Mouse (Mus musculus): ENCODE measurements around the gene Lrrn3.

Lrrn3 gene

GRCm38 (mm10) chr12:41486331-41486730 lies at the start of gene Lrrn3:
Gene Lrrn3, minus strand, starts transcription at chr12:41486431.
- DNase-seq: no peak

DNA sequence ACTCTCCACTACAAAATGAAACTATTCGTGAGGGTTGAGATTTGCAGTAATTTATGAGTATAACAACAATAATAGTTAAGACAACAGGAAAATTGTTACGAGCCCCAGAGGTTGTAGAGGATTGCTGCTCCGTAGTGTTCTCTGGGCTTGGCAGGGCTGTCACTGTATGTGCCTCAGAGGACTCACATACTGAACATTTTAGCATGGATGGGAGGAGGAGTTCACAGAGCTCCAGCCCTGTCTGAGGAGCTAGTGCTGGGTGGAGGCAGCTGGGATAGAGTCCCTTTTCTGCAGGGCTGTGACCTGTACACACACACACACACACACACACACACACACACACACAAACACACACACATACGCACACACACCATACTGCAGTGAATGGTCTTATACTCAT lies 42.2 kb upstream of the Lrrn3 start:
- DNase-seq: no peak

DNA sequence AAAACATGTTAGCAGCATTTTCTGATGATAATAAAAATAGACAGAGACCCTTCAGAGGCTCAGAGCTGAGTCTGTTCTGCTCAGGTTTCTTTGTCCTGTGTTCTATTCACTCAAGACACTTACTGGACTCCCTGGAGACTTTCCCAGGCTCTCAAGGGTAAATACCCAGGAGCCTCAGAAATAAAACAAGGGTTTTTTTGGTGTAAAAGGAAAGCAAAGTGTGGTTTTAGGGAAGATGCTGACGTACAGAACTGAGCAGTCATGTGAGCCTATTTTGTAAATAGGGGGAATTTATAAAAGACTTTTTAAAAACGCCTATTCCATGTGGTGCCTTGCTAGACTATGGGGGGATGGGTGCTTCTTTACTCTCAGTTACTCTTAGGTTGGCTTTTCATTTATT lies 40.5 kb upstream of the Lrrn3 start:
- DNase-seq: no peak

- DNase-seq: no peak
Observed at GRCm38 (mm10) chr12:41521671-41522070, 35.4 kb upstream of the Lrrn3 start.

DNA sequence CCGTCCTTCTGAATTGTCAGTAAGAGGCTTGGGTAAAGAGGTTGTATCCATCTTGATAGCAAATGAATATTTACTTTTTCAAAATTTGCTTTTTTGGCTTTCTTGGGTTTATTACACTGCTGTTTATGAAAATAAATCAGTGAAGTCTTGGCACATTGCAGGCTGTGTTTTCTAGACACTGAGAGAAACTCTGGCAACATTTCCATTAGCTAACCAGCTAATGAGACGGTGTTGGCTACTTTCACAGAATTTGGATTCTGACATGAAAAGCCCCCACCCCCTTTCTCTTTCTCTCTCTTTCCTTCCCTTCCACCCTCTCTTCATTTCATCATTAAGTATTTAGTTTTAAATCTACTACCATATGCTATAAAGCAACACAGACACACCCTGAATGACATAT lies 34.1 kb upstream of the Lrrn3 start:
- no peak for DNase-seq

- DNase-seq: no peak
Observed at GRCm38 (mm10) chr12:41518897-41519296, 32.7 kb upstream of the Lrrn3 start.

DNA sequence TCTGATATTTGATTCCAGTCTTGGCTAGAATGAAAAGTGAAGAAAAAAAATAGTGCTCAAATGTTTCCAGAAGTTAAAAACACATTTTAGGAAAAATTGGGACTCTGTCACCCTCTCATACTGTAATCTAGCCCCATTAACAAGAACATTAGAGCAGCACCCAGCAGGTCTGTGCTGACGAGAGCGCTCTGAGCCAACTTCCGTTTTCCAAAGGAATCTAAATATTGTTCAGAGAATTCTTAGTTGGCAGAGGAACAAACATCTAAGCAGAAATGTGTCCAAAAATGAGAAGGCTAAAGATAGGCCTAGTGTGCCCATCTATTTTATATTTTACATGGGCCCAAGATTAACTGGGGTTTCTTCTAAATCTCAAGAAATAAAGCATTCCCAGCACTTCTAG lies 24.4 kb upstream of the Lrrn3 start:
- DNase-seq: no peak

GRCm38 (mm10) chr12:41508610-41509009 lies 22.4 kb upstream of the Lrrn3 start:
- no peak for DNase-seq

GRCm38 (mm10) chr12:41500049-41500820 lies 14.0 kb upstream of the Lrrn3 start:
- DNase-seq: no peak

GRCm38 (mm10) chr12:41494620-41495019 lies 8.4 kb upstream of the Lrrn3 start:
- DNase-seq: peak; percentile 46

GRCm38 (mm10) chr12:41487005-41487404 lies 774 bp upstream of the Lrrn3 start:
- DNase-seq: peak; percentile 79

DNA sequence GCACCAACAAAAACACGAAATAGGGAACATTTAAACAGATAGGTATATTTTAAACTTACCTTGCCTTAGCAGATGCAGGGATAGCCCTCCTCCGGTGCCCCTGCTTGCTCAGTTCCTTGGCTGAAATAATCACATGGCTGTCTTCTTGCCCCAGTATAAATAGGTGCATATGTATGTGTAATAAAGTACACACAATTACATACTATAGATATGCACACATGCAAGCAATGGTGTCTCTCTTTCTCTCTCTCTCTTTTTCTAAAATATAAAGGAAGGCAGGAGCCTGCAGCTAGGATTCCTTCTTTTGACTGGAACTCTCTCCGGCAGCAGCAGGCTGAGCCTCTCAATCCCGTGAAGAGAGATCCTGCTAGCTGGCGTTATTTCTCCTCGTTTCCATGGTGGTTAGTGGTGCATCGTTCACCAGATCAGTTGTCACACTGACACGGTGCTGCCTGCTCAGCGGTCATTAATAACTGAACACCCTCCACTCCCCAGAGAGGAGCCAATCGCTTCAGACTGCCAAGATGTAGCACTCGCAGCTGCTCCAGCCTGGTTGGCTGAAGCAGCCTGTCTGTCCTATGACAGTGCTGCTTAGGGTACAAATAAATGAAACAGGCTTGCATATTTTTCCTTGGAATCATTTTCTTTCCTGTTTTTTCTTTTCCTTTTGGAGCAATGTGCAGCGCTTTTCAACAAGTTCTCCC lies 567 bp downstream of the Lrrn3 start:
- peak; percentile 72 for DNase-seq

DNA sequence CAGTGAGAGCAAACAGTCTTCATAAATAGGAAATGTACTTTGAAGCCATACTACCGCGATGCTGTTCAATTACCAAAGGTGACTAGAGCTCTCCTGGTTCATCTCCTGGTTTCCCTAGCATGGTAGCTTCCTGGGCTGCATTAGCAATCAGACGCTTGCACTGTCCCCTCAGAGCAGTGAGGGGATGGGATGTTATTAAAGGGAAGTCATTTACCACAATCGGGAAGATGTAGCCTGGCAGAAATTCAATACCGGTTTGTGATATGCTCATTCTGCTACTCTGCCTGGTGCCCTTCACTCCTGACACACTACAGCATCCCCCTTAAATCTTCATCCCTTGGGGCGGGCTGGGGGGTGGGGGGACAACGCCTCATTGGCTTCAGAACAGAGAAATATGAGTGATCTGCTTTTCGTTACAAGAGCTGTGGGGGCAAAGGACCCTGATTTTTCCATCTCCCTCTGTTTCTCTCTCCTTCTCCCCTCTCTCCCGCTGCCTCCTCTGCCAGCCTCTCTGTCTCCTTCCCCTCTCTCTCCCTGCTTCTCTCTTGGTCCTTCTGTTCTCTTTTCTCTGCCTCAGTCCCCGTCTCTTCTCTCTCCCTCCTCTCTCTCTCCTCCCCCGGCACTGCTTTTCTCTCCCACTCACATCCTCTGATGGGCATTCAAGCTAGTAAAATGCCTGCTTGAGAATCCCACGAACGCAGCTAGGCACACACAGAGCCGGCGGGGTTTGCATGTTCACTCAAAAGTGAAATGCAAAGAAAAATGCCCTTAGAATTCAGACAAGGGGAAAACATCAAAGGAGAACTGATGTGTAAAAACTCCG lies 1.3 kb downstream of the Lrrn3 start:
- peak; percentile 46 for DNase-seq

DNA sequence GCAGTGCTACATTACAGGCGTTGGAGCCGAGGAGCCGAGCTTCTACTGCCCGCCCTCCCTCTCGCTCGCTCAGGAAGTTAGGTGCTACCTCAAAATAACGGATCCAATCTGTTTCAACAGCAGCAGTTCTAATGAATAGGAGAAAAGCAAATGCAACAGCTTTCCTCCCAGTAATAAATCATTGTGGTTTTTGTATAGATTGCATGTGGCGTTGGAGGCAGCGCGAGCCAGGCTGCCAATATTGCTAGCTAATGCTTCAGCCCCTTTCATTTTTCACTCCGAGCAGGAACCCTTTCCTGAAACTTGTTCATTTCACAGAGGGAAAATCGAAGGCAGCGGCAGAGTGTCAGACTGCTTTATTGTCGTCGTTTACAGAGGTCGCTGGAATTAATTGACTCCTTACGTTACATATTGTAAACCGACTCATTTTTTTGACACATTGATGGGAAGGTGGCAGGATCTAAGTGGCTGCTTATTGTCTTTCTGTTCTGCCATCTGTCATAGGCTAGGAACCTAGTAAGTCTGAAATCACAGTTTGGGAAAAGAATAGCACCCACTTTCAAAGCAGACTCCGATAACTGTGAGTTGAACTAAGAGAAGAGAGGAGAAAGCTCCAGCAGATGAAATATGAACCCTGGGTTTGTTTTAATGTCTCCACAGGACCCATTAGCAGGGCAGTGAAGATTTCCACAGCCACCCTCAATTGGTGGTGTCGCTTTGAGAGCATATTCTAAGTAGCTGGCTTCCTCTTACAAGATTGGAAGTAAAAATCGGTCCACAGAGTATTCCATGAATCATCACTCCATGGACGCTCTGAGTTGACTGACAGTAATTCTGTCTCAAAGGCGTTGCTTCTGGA lies 2.4 kb downstream of the Lrrn3 start:
- peak; percentile 42 for DNase-seq

- no peak for DNase-seq
Observed at GRCm38 (mm10) chr12:41483091-41483592, 3.1 kb downstream of the Lrrn3 start.

DNA sequence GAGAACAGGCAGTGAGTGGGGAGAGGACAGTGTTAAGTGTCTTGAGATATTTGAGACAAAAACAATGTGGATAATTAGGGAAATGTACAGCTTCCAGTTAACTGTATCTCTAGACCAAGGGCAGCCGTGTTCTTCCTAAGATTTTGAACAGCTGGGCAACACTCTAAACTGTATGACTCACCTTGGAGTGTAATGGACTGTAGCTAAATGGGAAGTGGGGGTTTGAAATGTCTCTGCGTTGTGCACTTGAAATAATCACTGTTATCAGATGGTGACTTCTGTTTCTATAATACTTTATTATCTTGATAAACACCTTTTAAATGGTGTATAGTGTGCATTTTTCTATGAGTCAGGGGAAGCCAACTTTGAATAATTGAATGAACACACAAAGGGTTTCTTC lies 4.7 kb downstream of the Lrrn3 start:
- DNase-seq: no peak

GRCm38 (mm10) chr12:41469096-41469801 lies 17.0 kb downstream of the Lrrn3 start:
- DNase-seq: no peak

GRCm38 (mm10) chr12:41468374-41468991 lies 17.7 kb downstream of the Lrrn3 start:
- no peak for DNase-seq

- DNase-seq: peak; percentile 44
Observed at GRCm38 (mm10) chr12:41438446-41438845, 47.8 kb downstream of the Lrrn3 start.

GRCm38 (mm10) chr12:41436206-41436985 lies 49.8 kb downstream of the Lrrn3 start:
- DNase-seq: no peak

Data from embryo, embryonic 11 days (tissue).